Mouse (Mus musculus): Measurements from ENCODE around the gene Iqsec1. TPM values are rescaled to one million over a fixed set of nuclear protein-coding genes. Genes with fewer than 3 reads are reported as not detected.

The Iqsec1 gene
- polyA plus RNA-seq, 1 experiment from 2014 or later: 16.3 TPM

DNA sequence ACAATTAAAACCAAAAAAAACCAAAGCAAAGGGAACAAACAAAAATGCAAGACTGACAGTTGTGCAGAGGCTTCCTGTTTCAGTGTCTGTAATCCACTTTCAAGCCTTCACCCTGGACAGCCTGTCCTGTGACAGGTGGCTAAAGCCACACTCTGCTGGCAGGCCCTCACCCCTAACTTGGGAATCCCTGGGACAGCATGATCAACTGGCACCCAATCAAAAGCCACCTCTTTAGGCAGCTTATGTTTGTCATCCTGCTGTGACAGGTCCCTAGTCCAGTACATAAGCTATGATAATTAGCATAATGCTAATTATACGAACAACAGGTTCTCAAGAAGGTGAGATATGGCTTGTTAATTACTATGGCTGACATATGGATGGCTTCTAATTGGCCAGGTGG lies 40.4 kb downstream of the Iqsec1 start:
- H3K27me3 ChIP-seq: no peaks in the 10 kb centered on the region
- no peaks in the 10 kb centered on the region for H3K36me3 ChIP-seq
- no peak overlapping the region for H3K4me2 ChIP-seq (replicated peaks)
- H3K9me3 ChIP-seq: no peaks in the 10 kb centered on the region
- H3K9ac ChIP-seq (replicated peaks): no peak overlapping the region
- H3K27ac ChIP-seq (replicated peaks): no peak overlapping the region
- no peak for ATAC-seq (ENCODE audit: low FRiP score, low read depth)
- H3K4me1 ChIP-seq: peaks cover 2% of the 10 kb centered on the region; the same call in 1 of the 2 replicates
- 79% methylated on average over 1 of the region's 1 CpGs for WGBS
- no peak overlapping the region for H3K4me3 ChIP-seq

DNA sequence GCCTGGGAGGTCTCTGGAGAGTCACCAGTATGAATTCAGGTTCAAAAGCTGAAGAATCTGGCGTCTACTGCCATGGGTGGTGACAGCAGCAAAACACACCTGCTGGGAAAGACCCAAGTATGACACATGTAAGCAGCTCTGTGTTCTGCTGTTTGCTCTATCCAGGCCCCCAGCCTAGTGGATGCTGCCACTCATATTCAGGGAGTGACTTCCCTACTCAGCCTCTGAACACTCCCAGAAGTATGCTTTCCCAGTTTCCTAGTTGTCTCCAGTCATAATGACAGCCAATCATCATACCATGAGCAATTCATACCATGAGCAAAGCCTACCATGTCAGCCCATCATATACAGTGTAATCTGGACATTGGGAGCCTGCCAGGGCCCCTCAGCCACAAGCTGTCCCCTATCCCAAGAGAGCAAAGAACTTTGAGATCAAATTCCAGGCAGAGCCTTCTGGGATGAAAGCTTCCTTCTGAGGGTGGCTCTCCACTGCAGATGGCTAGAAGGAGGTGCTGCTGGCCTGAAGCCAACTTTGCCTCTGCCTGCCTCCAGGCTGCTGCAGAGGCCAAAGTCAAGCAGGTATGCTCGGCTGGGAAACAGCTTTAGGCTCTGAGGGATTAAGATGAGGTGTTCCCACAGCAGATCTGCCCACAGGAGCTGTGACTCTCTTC lies 42.8 kb downstream of the Iqsec1 start:
- Histone ChIP-seq H3K27ac (replicated peaks) (no peak overlapping the region), H3K4me1 (peaks cover 2% of the 10 kb centered on the region; the same call in 1 of the 2 replicates), H3K36me3 (no peaks in the 10 kb centered on the region), H3K9me3 (no peaks in the 10 kb centered on the region), H3K4me2 (replicated peaks) (no peak overlapping the region), H3K4me3 (no peak overlapping the region), H3K27me3 (no peaks in the 10 kb centered on the region), H3K9ac (replicated peaks) (no peak overlapping the region)
- WGBS: 66% methylated on average over 2 of the region's 2 CpGs
- ATAC-seq (ENCODE audit: low FRiP score, low read depth): no peak

DNA sequence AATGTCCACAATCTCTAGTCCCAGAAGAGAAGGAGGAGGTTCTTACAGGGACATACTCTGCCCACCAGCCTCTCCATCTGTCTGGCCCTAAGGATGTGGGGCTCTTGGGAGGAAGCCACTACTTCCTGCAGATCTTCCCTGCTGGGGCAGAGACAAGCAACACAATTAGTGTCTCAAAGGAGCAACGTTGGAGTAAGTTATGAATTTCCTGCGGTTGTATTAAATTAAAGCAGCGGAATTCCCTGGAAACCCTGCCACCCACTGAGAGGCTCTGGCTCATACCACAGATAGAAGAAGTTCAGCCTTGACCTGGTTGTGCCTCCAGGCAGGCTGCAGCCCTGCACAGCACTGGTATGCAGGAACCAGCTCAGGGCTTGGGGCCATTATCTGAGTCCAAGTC lies 47.2 kb downstream of the Iqsec1 start:
- Histone ChIP-seq H3K36me3 (no peaks in the 10 kb centered on the region), H3K4me2 (replicated peaks) (no peak overlapping the region), H3K27me3 (no peaks in the 10 kb centered on the region), H3K27ac (replicated peaks) (no peak overlapping the region), H3K4me1 (peaks cover 2% of the 10 kb centered on the region; the same call in 1 of the 2 replicates), H3K4me3 (no peak overlapping the region), H3K9ac (replicated peaks) (no peak overlapping the region), H3K9me3 (no peaks in the 10 kb centered on the region)
- ATAC-seq (ENCODE audit: low FRiP score, low read depth): no peak
- 55% methylated on average over 3 of the region's 3 CpGs for WGBS

- Histone ChIP-seq H3K27me3 (no peaks in the 10 kb centered on the region; the same call in 1 of the 2 replicates), H3K27ac (replicated peaks) (no peak overlapping the region), H3K36me3 (no peaks in the 10 kb centered on the region), H3K9me3 (no peaks in the 10 kb centered on the region), H3K4me2 (replicated peaks) (no peak overlapping the region), H3K4me3 (no peak overlapping the region), H3K4me1 (no peaks in the 10 kb centered on the region), H3K9ac (replicated peaks) (no peak overlapping the region)
- 99% methylated on average over 3 of the region's 3 CpGs for WGBS
- no peak for ATAC-seq (ENCODE audit: low FRiP score, low read depth)
Observed at GRCm38 (mm10) chr6:90933656-90934055, 54.8 kb downstream of the Iqsec1 start.

DNA sequence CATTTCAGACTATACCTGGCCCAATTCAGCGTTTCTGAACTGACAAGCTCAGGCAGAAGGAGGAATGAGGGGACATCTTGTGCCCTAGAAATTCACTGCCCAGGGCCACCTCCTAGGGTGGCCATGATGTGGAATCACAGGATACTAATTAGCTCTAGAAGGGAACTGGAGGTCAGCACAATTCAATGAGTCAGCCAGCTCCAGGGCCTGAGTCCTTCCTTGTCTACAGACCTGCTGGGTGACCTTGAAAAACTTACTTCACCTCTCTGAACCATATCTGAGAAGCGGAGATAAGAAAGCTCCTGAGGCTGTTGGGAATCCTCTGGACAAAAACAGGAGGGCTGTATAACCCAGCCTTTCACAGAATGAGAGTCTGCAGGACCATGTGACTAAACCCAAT lies 59.7 kb downstream of the Iqsec1 start:
- Histone ChIP-seq H3K36me3 (no peaks in the 10 kb centered on the region), H3K9me3 (no peaks in the 10 kb centered on the region), H3K4me2 (replicated peaks) (no peak overlapping the region), H3K4me1 (peaks cover 8% of the 10 kb centered on the region), H3K4me3 (no peak overlapping the region), H3K27me3 (no peaks in the 10 kb centered on the region), H3K27ac (replicated peaks) (no peak overlapping the region), H3K9ac (replicated peaks) (no peak overlapping the region)
- WGBS: 89% methylated on average over 2 of the region's 2 CpGs
- ATAC-seq (ENCODE audit: low FRiP score, low read depth): no peak

- H3K4me1 ChIP-seq: peaks cover 20% of the 10 kb centered on the region
- no peak for ATAC-seq (ENCODE audit: low FRiP score, low read depth)
- no peak overlapping the region for H3K4me3 ChIP-seq
- no peak overlapping the region for H3K4me2 ChIP-seq (replicated peaks)
- 81% methylated on average over 3 of the region's 3 CpGs for WGBS
- H3K27ac ChIP-seq (replicated peaks): no peak overlapping the region
- no peak overlapping the region for H3K9ac ChIP-seq (replicated peaks)
- H3K27me3 ChIP-seq: no peaks in the 10 kb centered on the region
- H3K36me3 ChIP-seq: no peaks in the 10 kb centered on the region
- H3K9me3 ChIP-seq: no peaks in the 10 kb centered on the region
Observed at GRCm38 (mm10) chr6:90925472-90925871, 63.0 kb downstream of the Iqsec1 start.

- Histone ChIP-seq H3K4me1 (peaks cover 27% of the 10 kb centered on the region), H3K27me3 (no peaks in the 10 kb centered on the region), H3K36me3 (no peaks in the 10 kb centered on the region), H3K9me3 (no peaks in the 10 kb centered on the region), H3K9ac (replicated peaks) (no peak overlapping the region), H3K4me2 (replicated peaks) (no peak overlapping the region), H3K4me3 (no peak overlapping the region), H3K27ac (replicated peaks) (peak overlapping the region; percentile 52; the same call in 1 of the 2 replicates)
- ATAC-seq (ENCODE audit: low FRiP score, low read depth): no peak
- WGBS: 94% methylated on average over 3 of the region's 3 CpGs
Observed at GRCm38 (mm10) chr6:90924796-90925195, 63.7 kb downstream of the Iqsec1 start.

- peak; percentile 71 for ATAC-seq (ENCODE audit: low FRiP score, low read depth)
- 43% methylated on average over 4 of the region's 4 CpGs for WGBS
- Histone ChIP-seq H3K9ac (replicated peaks) (no peak overlapping the region), H3K27ac (replicated peaks) (peak overlapping the region; percentile 52), H3K4me2 (replicated peaks) (no peak overlapping the region), H3K36me3 (no peaks in the 10 kb centered on the region), H3K9me3 (no peaks in the 10 kb centered on the region), H3K4me3 (no peak overlapping the region), H3K27me3 (no peaks in the 10 kb centered on the region), H3K4me1 (peaks cover 28% of the 10 kb centered on the region)
Observed at GRCm38 (mm10) chr6:90924379-90924778, 64.1 kb downstream of the Iqsec1 start.

DNA sequence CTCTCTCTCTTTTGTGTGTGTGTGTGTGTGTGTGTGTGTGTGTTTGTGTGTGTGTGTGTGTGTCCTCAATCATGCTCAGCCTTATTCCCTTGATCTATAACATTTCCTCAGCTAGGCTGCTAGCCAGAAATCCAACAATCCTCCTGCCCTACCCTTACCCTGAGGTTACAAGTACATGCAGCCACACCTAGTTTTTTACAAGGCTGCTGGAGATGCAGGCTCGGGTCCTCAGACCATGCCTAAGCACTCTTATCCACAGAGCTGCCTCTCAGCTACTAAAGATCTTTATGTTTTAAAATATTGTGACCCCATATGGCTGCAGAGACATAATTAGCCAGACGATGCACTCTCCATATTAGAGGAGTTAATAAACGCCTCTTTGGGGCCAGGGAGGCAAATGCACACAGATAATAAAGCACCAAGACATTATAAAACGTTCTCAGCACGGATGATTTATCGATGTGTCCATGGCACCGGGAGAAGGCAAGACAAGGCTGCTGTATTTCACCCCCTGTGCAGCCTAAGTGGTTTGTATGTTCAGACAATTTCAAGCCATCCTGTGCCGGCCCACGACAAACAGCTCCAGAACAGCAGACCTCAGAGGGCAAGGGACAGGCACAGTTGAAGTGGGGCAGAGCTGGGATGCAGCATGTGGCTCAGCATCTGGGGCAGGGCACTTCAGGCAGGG lies 67.1 kb downstream of the Iqsec1 start:
- Histone ChIP-seq H3K4me3 (no peak overlapping the region), H3K9ac (replicated peaks) (no peak overlapping the region), H3K9me3 (no peaks in the 10 kb centered on the region), H3K27me3 (no peaks in the 10 kb centered on the region), H3K27ac (replicated peaks) (no peak overlapping the region), H3K4me1 (peaks cover 28% of the 10 kb centered on the region), H3K36me3 (no peaks in the 10 kb centered on the region), H3K4me2 (replicated peaks) (no peak overlapping the region)
- no peak for ATAC-seq (ENCODE audit: low FRiP score, low read depth)
- WGBS: 70% methylated on average over 9 of the region's 9 CpGs

GRCm38 (mm10) chr6:90920510-90921220 lies 67.8 kb downstream of the Iqsec1 start:
- peaks cover 28% of the 10 kb centered on the region for H3K4me1 ChIP-seq
- no peak overlapping the region for H3K4me2 ChIP-seq (replicated peaks)
- no peak for ATAC-seq (ENCODE audit: low FRiP score, low read depth)
- H3K4me3 ChIP-seq: no peak overlapping the region
- no peaks in the 10 kb centered on the region for H3K36me3 ChIP-seq
- H3K9ac ChIP-seq (replicated peaks): no peak overlapping the region
- 75% methylated on average over 5 of the region's 5 CpGs for WGBS
- no peaks in the 10 kb centered on the region for H3K27me3 ChIP-seq
- H3K9me3 ChIP-seq: no peaks in the 10 kb centered on the region
- no peak overlapping the region for H3K27ac ChIP-seq (replicated peaks)

- Histone ChIP-seq H3K27ac (replicated peaks) (no peak overlapping the region), H3K4me2 (replicated peaks) (no peak overlapping the region), H3K9ac (replicated peaks) (no peak overlapping the region), H3K4me3 (no peak overlapping the region), H3K4me1 (peaks cover 28% of the 10 kb centered on the region), H3K36me3 (no peaks in the 10 kb centered on the region), H3K27me3 (no peaks in the 10 kb centered on the region), H3K9me3 (no peaks in the 10 kb centered on the region)
- no peak for ATAC-seq (ENCODE audit: low FRiP score, low read depth)
- 65% methylated on average over 4 of the region's 4 CpGs for WGBS
Observed at GRCm38 (mm10) chr6:90919636-90920420, 68.7 kb downstream of the Iqsec1 start.
